Mouse (Mus musculus) T-helper 17 cell (primary cell): Measurements from ENCODE around the gene Pus10.
"Not testable (repeated sequence)": the region's sequence is repeated elsewhere in the genome, so short reads cannot be mapped to it uniquely, and the experiment has no call there.

Source experiments
- in situ Hi-C, 2 experiments: fragments of 300-600 bp; cut with MboI, MseI; formaldehyde crosslinking; loops; 1 replicate in 1 of 2; 2 replicates in 1 of 2; pipeline ENCODE4 v1.15.1; 2025; ENCODE audit warnings: high pct_unique_total_duplicates in 2 of 2

Pus10 gene

DNA sequence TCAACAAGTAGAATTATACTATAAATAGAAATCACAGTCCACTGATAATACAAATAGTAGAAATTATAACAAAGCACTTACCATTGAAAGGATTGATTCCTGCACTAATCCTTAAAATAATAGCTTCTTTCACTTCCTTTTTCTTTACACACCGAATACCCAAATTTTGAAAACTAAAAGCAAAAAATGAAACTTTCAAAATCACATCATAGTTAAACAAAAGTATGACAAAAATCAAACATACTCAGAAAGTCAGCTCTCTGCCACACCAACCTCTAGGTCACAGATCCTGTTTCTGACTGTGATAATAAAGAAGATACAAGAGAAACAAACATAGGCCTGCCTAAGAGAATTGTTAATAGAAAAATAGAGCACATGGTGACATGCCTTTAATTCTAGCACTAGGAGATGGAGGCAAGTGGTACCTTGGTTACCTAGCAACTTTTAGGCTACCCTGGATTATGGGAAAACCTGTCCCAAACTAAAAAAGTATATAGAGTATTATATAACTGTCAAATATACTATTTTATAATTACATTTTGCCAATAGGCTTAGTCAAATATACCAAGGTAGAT, 87.7 kb downstream of the Pus10 start:
- in situ Hi-C loops = no loop called here

DNA sequence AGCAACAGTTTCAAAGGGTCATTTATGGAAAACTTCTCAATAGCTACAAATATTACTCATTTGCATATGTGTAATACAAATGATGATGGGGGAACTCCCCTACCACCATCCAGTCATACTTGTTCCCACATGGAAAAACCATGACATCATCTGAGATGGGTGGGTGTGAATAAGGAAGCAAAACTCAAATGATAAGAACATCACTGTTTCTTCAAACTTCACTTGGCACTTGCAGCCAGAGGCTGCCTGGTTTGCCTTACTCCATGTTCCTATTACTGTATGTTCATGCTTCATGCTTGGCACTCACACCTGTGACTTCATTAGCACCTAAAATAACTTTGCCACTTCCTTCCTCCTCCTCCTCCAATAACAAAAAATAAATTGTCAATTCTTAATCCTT, 88.9 kb downstream of the Pus10 start:
- in situ Hi-C loops = no loop called here

DNA sequence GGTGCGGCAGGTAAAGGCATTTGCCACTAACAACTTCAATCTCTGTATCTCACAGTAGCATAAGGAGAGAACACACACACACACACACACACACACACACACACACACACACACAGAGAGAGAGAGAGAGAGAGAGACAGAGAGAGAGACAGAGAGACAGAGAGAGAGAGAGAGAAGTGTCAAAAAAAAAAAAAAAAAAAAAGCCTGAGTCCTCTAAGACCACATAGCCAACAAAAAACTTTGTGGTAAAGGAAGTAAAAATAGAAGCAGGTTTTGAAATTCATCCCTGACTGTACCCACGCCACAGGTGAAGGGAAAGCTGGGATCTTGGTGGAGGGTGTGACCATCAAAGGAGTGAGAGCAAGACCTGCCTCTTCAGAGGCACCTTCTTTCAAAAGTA, 92.7 kb downstream of the Pus10 start:
- in situ Hi-C loops = no loop called here

- in situ Hi-C loops = no loop called here
These were observed 97.2 kb downstream of the Pus10 start for GRCm38 (mm10) chr11:23762635-23763034.

DNA sequence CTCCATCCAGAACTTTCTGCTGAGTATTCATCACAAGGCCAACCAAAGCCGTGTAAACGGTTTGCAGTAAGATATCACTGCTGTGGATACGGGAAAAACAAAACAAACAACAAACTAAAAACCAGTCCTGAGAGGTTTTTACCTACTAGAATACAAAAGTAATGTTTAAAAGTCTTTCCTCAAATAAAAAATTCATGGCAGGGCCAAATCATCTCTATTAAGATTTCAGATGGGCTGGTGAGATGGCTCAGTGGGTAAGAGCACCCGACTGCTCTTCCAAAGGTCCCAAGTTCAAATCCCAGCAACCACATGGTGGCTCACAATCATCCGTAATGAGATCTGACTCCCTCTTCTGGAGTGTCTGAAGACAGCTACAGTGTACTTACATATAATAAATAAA, 101.9 kb downstream of the Pus10 start:
- in situ Hi-C loops = not testable (repeated sequence)

GRCm38 (mm10) chr11:23767928-23768327, 102.5 kb downstream of the Pus10 start:
- in situ Hi-C loops = no loop called here

DNA sequence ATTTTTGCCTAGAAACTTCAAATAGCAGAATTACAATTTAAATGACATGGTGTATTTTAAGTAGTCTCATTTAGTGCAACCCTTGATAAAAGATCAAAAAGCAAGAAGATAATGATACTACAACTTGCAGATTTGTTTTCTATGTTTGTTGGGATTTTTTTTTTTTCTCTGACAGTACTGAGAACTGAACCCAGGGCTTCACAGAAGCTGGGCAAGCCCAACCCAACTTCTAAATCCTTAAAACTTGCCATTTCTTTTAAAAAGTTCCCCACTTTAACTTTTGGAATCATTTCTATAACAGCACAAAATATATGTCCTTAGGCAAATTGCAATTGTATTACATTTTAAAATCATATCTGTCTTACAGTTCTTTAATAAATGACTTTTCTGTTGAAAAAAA, 103.6 kb downstream of the Pus10 start:
- in situ Hi-C loops = no loop called here

DNA sequence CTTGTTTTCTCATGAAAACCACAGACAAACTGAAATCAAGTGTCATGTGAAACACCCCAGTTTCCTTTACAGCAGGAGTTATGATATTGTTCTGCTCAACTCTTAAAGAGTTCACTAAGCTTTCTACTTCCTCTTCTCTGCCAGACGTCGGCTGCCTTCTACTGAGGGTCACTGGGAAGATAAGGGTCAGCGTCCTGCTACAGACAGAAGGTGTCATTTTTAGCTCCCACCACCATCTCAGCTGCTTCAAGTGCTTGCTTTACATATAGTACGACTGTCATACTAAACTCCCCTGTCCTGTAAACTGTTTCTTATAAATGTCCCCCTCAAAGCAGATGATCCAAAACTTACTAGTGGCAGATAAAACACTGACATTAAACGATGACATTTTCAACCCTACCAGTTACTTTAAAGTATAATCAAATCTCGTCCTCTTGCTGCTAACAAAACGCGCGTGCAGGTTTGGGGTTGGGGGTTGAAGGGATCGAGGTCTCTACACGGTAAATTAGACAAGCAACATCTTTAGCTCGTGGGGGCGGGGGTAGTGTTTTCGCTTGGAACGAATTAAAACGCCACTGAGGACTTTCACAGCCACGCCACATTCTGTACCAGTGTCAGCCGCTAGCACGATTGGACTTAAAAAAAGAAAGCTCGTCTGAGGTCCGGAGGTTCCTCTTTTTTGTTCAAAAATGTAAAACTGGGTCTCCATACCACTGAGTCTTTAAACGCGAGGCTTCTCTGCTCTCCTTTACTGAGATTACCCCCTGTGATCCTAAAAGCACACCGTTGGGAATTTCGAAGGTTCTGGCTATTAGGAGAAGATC, 104.4 kb downstream of the Pus10 start:
- in situ Hi-C loops = loop anchor here in 1 of 2 experiments (5.0 kb wide), 1 partner anchor 938 kb away; no protein-coding TSS in a partner anchor

GRCm38 (mm10) chr11:23770510-23770759, 105.0 kb downstream of the Pus10 start:
- in situ Hi-C loops = loop anchor here in 1 of 2 experiments (5.0 kb wide), 1 partner anchor 938 kb away; no protein-coding TSS in a partner anchor

DNA sequence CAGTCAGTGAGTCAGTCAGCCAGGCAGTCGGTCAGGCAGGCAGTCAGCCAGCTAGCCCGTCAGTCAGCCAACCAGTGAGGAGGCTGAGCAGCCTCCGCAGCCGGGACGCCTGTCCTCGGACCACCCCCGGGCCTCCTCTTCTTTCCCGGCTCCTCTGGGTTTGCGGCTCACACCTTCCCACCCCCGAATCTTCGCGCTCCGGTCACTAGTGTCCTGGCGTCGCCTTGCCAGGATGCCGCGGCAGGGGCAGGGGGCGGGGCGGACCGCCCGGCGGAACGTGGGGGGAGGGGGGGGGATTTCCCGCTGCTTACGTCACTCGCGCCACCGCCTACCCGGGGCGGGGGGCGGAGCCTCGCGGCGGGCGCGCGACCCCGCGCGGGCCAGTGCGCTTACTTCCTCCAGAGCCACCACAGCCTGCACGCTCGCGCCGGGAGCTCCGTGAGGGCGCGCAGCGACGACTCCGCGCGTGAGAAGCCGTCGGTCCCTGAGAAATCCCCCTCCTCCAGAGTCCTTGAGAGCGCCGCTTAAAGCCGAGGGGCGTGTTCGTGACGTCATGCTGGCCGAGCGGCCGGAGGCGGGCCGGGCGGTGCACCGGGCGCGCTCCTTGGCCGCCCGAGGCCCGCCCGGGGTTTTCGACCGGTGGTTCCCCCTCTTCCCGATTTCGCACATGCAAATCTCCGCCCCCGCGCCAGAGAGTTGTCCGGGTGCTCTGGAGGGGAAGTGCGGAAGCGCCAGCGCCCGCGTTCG, 105.5 kb downstream of the Pus10 start, which contains the start of gene Rel:
Gene Rel, minus strand, starts transcription at position 211 of the 747 bp plus-strand sequence.
- in situ Hi-C loops = loop anchor here in 1 of 2 experiments (5.0 kb wide), 1 partner anchor 939 kb away; no protein-coding TSS in a partner anchor

- in situ Hi-C loops = loop anchor here in 1 of 2 experiments (5.0 kb wide), 1 partner anchor 939 kb away; no protein-coding TSS in a partner anchor
These were observed 106.1 kb downstream of the Pus10 start for GRCm38 (mm10) chr11:23771507-23772097.

DNA sequence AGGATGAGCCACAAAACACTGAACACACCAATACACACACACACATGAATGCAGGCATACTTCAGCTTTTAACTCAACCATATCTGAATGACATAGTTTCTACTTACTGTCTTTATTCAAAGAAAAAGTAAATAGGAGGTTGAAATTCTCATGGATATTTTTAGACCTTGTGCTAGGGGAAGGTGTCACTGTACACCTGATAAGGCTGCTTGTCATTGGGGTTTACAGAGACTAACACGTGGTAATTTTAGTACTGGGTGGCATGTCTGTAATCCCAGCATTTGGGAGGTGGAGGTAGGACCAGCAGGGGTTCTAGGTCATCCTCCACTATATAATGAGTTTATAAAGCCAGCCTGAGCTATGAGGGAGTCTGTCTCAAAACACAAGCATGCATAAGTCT, 107.0 kb downstream of the Pus10 start:
- in situ Hi-C loops = loop anchor here in 1 of 2 experiments (5.0 kb wide), 1 partner anchor 940 kb away; no protein-coding TSS in a partner anchor

DNA sequence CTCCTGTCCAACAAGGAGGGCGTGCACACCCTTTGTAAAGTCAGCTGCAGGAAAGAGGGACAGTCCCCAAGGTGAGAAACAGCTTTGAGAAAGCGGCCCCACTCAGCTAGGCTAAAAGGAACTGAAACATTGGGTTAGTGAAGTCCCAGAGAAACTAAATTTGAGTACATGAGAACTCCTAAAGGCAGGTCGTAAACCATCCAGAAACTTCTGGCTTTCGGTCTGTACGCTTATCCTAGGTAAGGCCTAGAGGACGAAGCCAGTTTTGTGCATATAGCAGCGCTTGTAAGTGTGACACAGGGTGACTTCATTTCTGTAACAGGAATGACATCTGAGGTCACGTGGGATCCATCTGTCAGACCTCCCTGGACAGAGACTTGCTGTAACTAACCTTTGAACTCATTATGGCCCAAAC, 113.3 kb downstream of the Pus10 start:
- in situ Hi-C loops = no loop called here

GRCm38 (mm10) chr11:23782038-23782437, 116.6 kb downstream of the Pus10 start:
- in situ Hi-C loops = no loop called here
